In genomic region chr9:35365975-35366374, GRCm38 (mm10) we compare ENCODE assay signal across 13 mouse cellular contexts.
"Had no signal": no experiment of that assay in that cellular context is flagged by ENCODE, and none has a peak within 500 bp of the region (broad histone marks: within the 10 kb centered on the region; RNA-seq: fewer than 3 reads in every experiment).

No protein-coding gene starts in this region.

- H3K27me3 ChIP-seq: limb, embryonic 12.5 days; liver, embryonic 13.5 days; stomach, embryonic 15.5 days had no signal

- H3K4me3 ChIP-seq: limb, embryonic 12.5 days; liver, embryonic 13.5 days; lung, embryonic 15.5 days; midbrain, embryonic 12.5 days; stomach, embryonic 15.5 days had no signal

- DNase-seq: kidney, adult 9 months; kidney, postnatal 14 days; liver; liver, embryonic 13.5 days; liver, postnatal 0 days; lung, postnatal 14 days; right cerebral cortex, postnatal 14 days; thymus, postnatal 36 days had no signal

- H3K36me3 ChIP-seq: limb, embryonic 12.5 days; liver, embryonic 13.5 days; lung, embryonic 15.5 days; midbrain, embryonic 12.5 days; stomach, embryonic 15.5 days had no signal

- H3K4me1 ChIP-seq: liver, embryonic 13.5 days had no signal

- H3K27ac ChIP-seq: limb, embryonic 12.5 days; liver, embryonic 13.5 days; lung, embryonic 15.5 days; macrophage; midbrain, embryonic 12.5 days; stomach, embryonic 15.5 days had no signal

- H3K9me3 ChIP-seq: limb, embryonic 12.5 days; liver, embryonic 13.5 days; lung, embryonic 15.5 days; midbrain, embryonic 12.5 days; stomach, embryonic 15.5 days had no signal
